Mouse (Mus musculus) B cell, adult 2 months (primary cell): Measurements from ENCODE around the gene Fosb.

ENCODE experiments used
- DNase-seq, 2 experiments: peaks; one replicate each; pipeline ENCODE4 v3.0.0; 2022

Gene Fosb

GRCm38 (mm10) chr7:19328425-19328824, 18.6 kb upstream of the Fosb start:
- DNase-seq = peak; percentile 60 to 66

GRCm38 (mm10) chr7:19327782-19328181, 17.9 kb upstream of the Fosb start:
- no peak for DNase-seq

- DNase-seq = peak; percentile 66 to 70
Observed at GRCm38 (mm10) chr7:19327128-19327527, 17.3 kb upstream of the Fosb start.

- DNase-seq = peak; percentile 93 to 94
Observed at GRCm38 (mm10) chr7:19326359-19326758, 16.5 kb upstream of the Fosb start.

- DNase-seq = peak; percentile 72 to 77
Observed at GRCm38 (mm10) chr7:19325262-19326199, 15.7 kb upstream of the Fosb start.

GRCm38 (mm10) chr7:19324221-19324620, 14.4 kb upstream of the Fosb start:
- no peak for DNase-seq

GRCm38 (mm10) chr7:19322489-19322888, 12.6 kb upstream of the Fosb start:
- DNase-seq = peak in 1 of 2 experiments; percentile 36

- DNase-seq = peak; percentile 87 to 93
Observed at GRCm38 (mm10) chr7:19321464-19321863, 11.6 kb upstream of the Fosb start.

- peak; percentile 44 to 45 for DNase-seq
Observed at GRCm38 (mm10) chr7:19320637-19321036, 10.8 kb upstream of the Fosb start.

- DNase-seq = peak; percentile 98
Observed at GRCm38 (mm10) chr7:19319906-19320305, 10.1 kb upstream of the Fosb start.

GRCm38 (mm10) chr7:19319458-19319857, 9.6 kb upstream of the Fosb start:
- DNase-seq = peak; percentile 82 to 84

- peak; percentile 65 to 66 for DNase-seq
Observed at GRCm38 (mm10) chr7:19318676-19319075, 8.8 kb upstream of the Fosb start.

- no peak for DNase-seq
Observed at GRCm38 (mm10) chr7:19318201-19318600, 8.3 kb upstream of the Fosb start.

GRCm38 (mm10) chr7:19316451-19317161, 6.8 kb upstream of the Fosb start:
- DNase-seq = peak; percentile 61 to 62

- DNase-seq = no peak
Observed at GRCm38 (mm10) chr7:19314033-19314432, 4.2 kb upstream of the Fosb start.

GRCm38 (mm10) chr7:19311991-19312390, 2.1 kb upstream of the Fosb start:
- no peak for DNase-seq

- DNase-seq = peak; percentile 37 to 54
Observed at GRCm38 (mm10) chr7:19309278-19309883, 470 bp downstream of the Fosb start.

- peak; percentile 95 to 96 for DNase-seq
Observed at GRCm38 (mm10) chr7:19308454-19309277, 1.2 kb downstream of the Fosb start.

- DNase-seq = peak; percentile 52 to 67
Observed at GRCm38 (mm10) chr7:19307739-19308453, 2.0 kb downstream of the Fosb start.

- DNase-seq = peak; percentile 37 to 40
Observed at GRCm38 (mm10) chr7:19306819-19307738, 2.8 kb downstream of the Fosb start.
